Mouse (Mus musculus): ENCODE measurements around the gene Tom1.

Gene Tom1

GRCm38 (mm10) chr8:75042974-75043373, 9.5 kb downstream of the Tom1 start:
- DNase-seq = no peak

DNA sequence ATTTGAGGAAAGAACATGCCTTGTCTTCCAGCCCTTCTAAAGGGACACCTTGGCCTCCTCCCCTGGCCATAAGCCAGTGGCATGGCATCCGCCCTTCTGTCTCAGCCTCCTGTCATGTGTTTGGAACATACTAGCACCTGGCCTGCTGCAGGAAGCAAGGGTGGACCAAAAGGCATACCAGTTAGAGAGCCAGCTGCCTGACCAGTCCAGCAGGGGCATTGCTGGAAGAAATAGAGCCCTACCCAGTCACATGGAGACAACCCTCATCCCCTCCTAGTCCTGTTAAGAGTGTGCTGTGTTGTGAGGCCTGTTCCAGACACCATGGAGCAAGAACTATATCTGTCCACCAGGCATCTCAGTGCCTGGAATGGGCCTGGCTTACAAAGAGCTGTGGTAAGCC, 12.8 kb downstream of the Tom1 start:
- DNase-seq = no peak

- DNase-seq = no peak
Measured at GRCm38 (mm10) chr8:75047784-75048183, 14.3 kb downstream of the Tom1 start.

GRCm38 (mm10) chr8:75053342-75053741, 19.8 kb downstream of the Tom1 start:
- DNase-seq = no peak

DNA sequence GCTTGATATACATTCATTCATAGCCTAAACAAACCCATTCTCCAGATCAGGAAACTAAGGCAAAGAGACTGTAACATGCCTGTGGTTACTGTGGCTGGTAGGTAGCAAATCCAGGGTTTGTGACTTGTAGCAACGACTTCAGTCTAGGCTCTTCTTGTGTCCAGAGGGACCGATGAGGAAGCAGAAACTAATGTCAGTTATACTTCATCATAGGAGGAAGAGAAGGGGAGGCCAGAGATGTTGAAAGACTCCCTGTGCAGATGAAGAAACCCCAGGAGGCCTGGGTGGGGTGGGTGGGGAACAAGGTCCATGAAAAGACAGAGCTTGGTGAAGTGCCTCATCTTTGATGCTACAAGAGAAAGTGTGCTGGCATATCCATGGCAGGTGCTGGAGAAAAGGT, 22.2 kb downstream of the Tom1 start:
- DNase-seq = no peak

DNA sequence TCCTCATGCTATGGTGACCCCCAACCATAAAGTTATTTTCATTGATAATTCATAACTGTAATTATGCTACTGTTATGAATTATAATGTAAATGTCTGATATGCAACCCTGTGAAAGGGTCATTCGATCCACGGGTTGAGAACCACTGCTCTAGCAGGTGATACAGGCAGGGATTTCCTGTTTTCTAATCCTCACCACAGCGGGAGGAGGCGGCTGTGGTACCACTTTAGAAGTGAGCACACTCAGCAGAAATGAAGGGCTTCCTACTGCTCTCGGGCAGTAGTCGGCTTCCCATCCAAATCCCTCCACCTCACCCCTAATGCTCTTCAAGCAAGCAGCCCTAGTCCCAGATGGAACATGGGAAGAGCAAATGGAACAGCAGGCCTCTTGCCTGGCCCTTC, 26.5 kb downstream of the Tom1 start:
- no peak for DNase-seq

- DNase-seq = no peak
Measured at GRCm38 (mm10) chr8:75060815-75061214, 27.3 kb downstream of the Tom1 start.

DNA sequence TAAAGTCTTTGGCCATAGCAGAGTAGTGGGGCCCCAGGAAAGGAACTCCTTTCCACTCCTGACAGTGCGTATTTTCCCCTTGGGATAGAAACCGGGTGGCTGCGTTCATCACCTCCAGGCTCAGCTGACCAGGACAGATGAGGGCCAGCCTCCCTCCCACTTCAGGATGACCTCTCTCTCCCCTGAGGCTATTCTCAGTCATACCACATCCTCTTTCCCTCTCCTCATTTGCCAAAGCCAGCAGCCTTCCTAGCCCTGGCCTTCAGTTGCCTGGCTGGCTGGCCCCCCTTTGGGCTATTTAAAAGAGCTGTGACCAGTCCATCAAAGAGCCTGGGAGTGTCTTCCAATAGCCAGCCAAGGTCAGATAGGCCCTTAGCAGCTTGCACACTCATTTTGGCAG, 29.8 kb downstream of the Tom1 start:
- no peak for DNase-seq

- no peak for DNase-seq
Measured at GRCm38 (mm10) chr8:75064790-75065189, 31.3 kb downstream of the Tom1 start.

GRCm38 (mm10) chr8:75067287-75067686, 33.8 kb downstream of the Tom1 start:
- no peak for DNase-seq

DNA sequence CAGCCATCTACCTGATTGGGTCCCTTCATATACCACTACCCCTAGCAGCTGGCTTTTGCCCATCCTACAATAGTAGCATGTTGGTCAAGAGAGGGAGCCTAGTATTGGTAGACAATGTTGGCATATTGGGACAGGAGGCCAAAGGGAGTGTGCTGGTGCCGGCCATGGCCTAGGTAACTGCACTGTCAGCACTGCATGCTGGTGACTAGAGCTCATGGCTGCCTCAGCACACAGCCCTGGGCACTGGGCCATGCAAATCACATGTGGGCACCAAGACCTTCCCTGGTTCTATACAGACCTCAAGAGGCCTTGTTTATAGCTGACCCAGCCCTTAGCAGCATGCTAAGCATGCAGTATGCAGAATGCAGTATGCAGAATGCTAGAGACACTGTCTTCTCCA, 36.8 kb downstream of the Tom1 start:
- DNase-seq = no peak

DNA sequence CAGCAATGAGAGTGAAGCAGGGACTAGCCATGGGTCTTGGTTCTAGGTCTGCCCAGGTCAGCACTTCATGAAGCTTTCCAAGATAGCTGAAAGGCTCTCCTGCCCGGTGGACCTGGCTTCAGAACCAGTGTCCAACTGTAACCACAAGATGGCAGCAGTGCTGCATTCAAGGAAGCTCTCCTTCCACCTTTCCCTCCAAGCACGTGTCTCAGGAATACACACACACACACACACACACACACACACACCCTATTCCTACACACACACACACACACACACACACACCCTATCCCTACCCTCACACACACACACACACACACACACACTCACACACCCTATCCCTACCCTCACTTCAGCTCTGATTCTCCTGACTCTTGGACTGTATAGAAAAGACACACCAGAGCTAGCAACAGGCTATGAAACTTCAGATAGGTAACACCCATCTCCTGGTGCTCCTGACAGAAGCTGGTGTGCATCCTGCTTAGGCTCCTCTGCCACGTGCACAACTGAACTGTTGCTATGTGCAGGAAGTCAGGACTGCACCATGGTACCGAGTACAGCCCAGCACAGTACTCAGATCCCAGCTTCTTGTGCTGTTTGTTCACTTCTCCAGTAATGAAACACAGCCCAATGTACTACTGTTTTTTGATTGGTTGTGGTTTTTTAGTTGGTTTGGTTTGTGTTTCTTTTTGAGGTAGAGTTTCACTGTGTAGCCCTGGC, 38.3 kb downstream of the Tom1 start:
- peak; percentile 82 for DNase-seq

- DNase-seq = no peak
Measured at GRCm38 (mm10) chr8:75074876-75075275, 41.4 kb downstream of the Tom1 start.

GRCm38 (mm10) chr8:75078215-75078614, 44.7 kb downstream of the Tom1 start:
- no peak for DNase-seq

GRCm38 (mm10) chr8:75078851-75079250, 45.3 kb downstream of the Tom1 start:
- no peak for DNase-seq

DNA sequence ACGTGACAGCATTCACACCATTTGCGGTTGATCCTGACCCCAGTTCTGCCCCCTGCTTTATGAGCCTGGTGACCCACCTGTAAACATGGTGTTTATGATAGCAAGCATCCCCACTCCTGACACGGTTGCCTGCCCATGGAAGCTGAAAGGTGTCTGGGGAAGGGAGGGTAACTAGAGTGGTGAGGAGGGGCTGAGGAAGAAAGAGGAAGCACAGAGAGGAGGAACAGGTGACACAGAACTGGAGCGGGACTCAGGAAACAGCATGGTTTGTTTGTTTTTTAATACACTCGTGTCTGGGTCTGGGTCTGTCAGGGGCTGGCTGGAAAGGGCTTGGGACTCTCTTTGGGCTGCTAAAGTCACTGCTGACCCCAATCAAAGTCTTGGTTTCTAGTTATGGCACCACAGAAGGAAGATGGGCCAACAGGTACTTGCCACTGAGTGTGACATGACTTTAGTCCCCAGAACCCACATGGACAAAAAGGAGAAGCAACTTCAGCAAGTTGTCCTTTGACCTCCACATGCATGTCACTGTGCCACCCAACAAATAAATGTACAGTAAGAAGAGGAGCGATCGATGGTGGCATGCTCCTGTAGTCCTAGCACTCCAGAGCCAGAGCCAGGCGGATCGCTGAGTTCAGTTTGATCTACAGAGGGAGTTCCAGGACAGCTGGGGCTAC, 48.0 kb downstream of the Tom1 start:
- no peak for DNase-seq

- no peak for DNase-seq
Measured at GRCm38 (mm10) chr8:75082181-75082805, 48.8 kb downstream of the Tom1 start.

DNA sequence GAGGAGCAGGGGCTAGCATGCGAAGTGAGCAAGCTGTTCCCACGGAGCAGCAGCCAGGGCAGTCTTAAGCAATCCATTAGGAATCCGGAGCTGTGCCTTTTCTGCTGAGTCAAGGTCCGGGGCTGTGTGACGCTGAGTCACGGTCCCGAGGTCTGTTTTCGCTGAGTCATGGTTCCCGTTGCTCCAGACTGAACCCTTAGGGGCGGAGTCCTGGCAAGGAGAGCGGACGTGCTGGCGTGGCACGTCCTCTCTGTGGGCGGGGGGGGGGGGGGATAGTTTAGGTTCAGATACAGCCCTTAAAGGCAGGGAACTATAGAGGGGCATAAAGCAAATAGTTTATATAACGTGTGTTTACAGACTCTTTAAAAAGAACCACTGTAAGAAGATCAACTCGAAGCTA, 50.3 kb downstream of the Tom1 start:
- DNase-seq = peak; percentile 77

- no peak for DNase-seq
Measured at GRCm38 (mm10) chr8:75084382-75085064, 51.0 kb downstream of the Tom1 start.

DNA sequence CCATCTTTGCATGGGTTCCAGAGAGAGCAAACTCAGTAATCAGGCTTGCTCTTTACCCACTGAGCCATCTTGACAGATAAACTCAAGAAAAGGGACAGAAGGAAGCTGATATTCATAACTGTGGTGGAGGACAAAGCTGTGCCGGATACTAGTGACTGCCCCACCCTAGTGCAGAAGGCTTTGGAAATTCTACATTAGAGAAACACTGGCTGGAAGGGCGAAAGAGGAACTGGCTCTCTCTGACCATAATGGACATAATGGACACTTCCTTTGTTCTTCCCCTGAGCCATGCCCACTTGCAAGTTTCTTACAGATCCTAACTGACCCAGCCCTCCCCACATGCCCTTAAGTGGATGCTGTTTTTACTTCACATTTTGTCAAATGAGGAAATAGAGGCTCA, 52.5 kb downstream of the Tom1 start:
- no peak for DNase-seq

DNA sequence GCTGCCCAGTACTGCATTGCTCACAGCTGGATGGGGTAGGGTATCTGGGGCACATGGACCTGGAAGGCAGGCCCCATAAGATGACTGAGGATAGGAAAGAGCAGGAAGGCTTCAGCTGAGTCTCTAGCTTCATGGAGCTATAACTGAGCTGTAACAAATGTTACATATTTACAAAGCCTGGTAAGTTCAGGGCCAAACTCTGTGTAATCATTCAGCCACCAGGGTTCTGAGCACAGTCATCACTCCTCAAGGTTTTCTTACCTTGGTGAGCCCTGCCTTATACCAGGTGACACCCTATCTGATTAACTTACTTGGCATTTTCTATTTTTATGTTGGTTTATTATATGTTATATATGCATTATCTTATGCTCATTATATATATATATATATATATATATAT, 53.6 kb downstream of the Tom1 start:
- no peak for DNase-seq

- DNase-seq = no peak
Measured at GRCm38 (mm10) chr8:75088989-75089881, 55.7 kb downstream of the Tom1 start.

Measured in thymus, postnatal 4 days (tissue).